Mouse (Mus musculus) left cerebral cortex, postnatal 4 days (tissue): ENCODE data around the gene Cldn4. TPM values are rescaled to one million over a fixed set of nuclear protein-coding genes. Genes with fewer than 3 reads are reported as not detected.

ENCODE experiments used
- DNase-seq: peaks from one replicate; pipeline ENCODE4 v3.0.0-alpha.2; 2022
- intact Hi-C: fragments of 180-260 bp; cut with DNase I; formaldehyde crosslinking; loops from one replicate; pipeline ENCODE4 v1.15.1; 2025
- total RNA-seq, 2 experiments: library from RNA; stranded (reverse); gene quantifications; 2 replicates each; pipeline ENCODE4 v1.2.3; 2021

The Cldn4 gene
- total RNA-seq, result under 1 TPM in 1 of 2 experiments, not detected in 1; 0.18 TPM

- intact Hi-C loops, result no loop called here
- no peak for DNase-seq
Observed at GRCm38 (mm10) chr5:134946857-134947255, at the start of gene Cldn4. Cldn4 (minus strand) TSS chr5:134946934.

- no peak for DNase-seq
- intact Hi-C loops, result no loop called here
Observed at GRCm38 (mm10) chr5:134992566-134992965, 45.8 kb upstream of the Cldn4 start.

- intact Hi-C loops, result no loop called here
- no peak for DNase-seq
Observed at GRCm38 (mm10) chr5:134989741-134990140, 43.0 kb upstream of the Cldn4 start.

- DNase-seq, result no peak
- intact Hi-C loops, result no loop called here
Observed at GRCm38 (mm10) chr5:134989166-134989565, 42.4 kb upstream of the Cldn4 start.

- intact Hi-C loops, result no loop called here
- DNase-seq, result peak; percentile 57
Observed at GRCm38 (mm10) chr5:134986298-134987268, 39.8 kb upstream of the Cldn4 start.

- intact Hi-C loops, result no loop called here
- DNase-seq, result peak; percentile 42
Observed at GRCm38 (mm10) chr5:134985633-134986297, 39.0 kb upstream of the Cldn4 start, which contains the start of gene Cldn3. Cldn3 (plus strand) TSS chr5:134986214.

- intact Hi-C loops, result no loop called here
Observed at GRCm38 (mm10) chr5:134983771-134984170, 37.0 kb upstream of the Cldn4 start.

GRCm38 (mm10) chr5:134983111-134983510, 36.4 kb upstream of the Cldn4 start:
- no peak for DNase-seq
- intact Hi-C loops, result no loop called here

More at GRCm38 (mm10) chr5:134983771-134984170, 37.0 kb upstream of the Cldn4 start:
- no peak for DNase-seq

- DNase-seq, result no peak
- intact Hi-C loops, result no loop called here
Observed at GRCm38 (mm10) chr5:134981149-134981548, 34.4 kb upstream of the Cldn4 start.

GRCm38 (mm10) chr5:134977837-134978236, 31.1 kb upstream of the Cldn4 start:
- no peak for DNase-seq
- intact Hi-C loops, result no loop called here

- intact Hi-C loops, result no loop called here
- no peak for DNase-seq
Observed at GRCm38 (mm10) chr5:134976577-134977250, 30.0 kb upstream of the Cldn4 start.

GRCm38 (mm10) chr5:134976164-134976563, 29.4 kb upstream of the Cldn4 start:
- no peak for DNase-seq
- intact Hi-C loops, result no loop called here

- no peak for DNase-seq
- intact Hi-C loops, result no loop called here
Observed at GRCm38 (mm10) chr5:134974921-134975320, 28.2 kb upstream of the Cldn4 start.

GRCm38 (mm10) chr5:134974294-134974693, 27.6 kb upstream of the Cldn4 start:
- intact Hi-C loops, result no loop called here
- DNase-seq, result no peak

- intact Hi-C loops, result no loop called here
- no peak for DNase-seq
Observed at GRCm38 (mm10) chr5:134973526-134973925, 26.8 kb upstream of the Cldn4 start.

- intact Hi-C loops, result no loop called here
Observed at GRCm38 (mm10) chr5:134973081-134973480, 26.3 kb upstream of the Cldn4 start.

GRCm38 (mm10) chr5:134970671-134971070, 23.9 kb upstream of the Cldn4 start:
- intact Hi-C loops, result no loop called here
- DNase-seq, result no peak

More at GRCm38 (mm10) chr5:134973081-134973480, 26.3 kb upstream of the Cldn4 start:
- no peak for DNase-seq

GRCm38 (mm10) chr5:134967164-134967944, 20.6 kb upstream of the Cldn4 start:
- intact Hi-C loops, result loop anchor here (5.0 to 10.0 kb wide), 2 partner anchors 60 to 223 kb away; partner anchors contain the start of genes Eln and Tmem270
- DNase-seq, result no peak

- DNase-seq, result peak; percentile 40
- intact Hi-C loops, result loop anchor here (5.0 to 10.0 kb wide), 2 partner anchors 59 to 221 kb away; partner anchors contain the start of genes Eln and Tmem270
Observed at GRCm38 (mm10) chr5:134965852-134966821, 19.4 kb upstream of the Cldn4 start.
